Mouse (Mus musculus): Measurements from ENCODE around the gene Thtpa. TPM values are rescaled to one million over a fixed set of nuclear protein-coding genes. Genes with fewer than 3 reads are reported as not detected.

Thtpa gene
- total RNA-seq, 2 experiments from 2014 or later, result 18.1 to 22.8 TPM

- intact Hi-C loops (cut with DNase I), result loop anchor here (5.0 kb wide), 1 partner anchor 36 kb away; no protein-coding TSS in a partner anchor
- Histone ChIP-seq H3K4me3 (no peak overlapping the region), H3K27ac (peak overlapping the region; percentile 74)
- DNase-seq (ENCODE audit: extremely low spot score in 1 of 2, low spot score in 2 of 2), result no peak
- no peak; the same call in 1 of the 2 replicates for TF ChIP-seq CTCF (IDR thresholded peaks at IDR 0.05)
Observed at GRCm38 (mm10) chr14:55063117-55063516, 31.5 kb upstream of the Thtpa start.

- TF ChIP-seq CTCF (IDR thresholded peaks at IDR 0.05), result no peak
- no peak overlapping the region for H3K4me3 ChIP-seq
- H3K27ac ChIP-seq, result peak overlapping the region; percentile 59; the same call in 1 of the 2 replicates
- no peak for DNase-seq (ENCODE audit: extremely low spot score in 1 of 2, low spot score in 2 of 2)
- intact Hi-C loops (cut with DNase I), result loop anchor here (5.0 kb wide), 1 partner anchor 36 kb away; no protein-coding TSS in a partner anchor
Observed at GRCm38 (mm10) chr14:55063581-55064381, 30.8 kb upstream of the Thtpa start.

GRCm38 (mm10) chr14:55064481-55065370 lies 29.9 kb upstream of the Thtpa start:
- Histone ChIP-seq H3K27ac (peak overlapping the region; percentile 15; the same call in 1 of the 2 replicates), H3K4me3 (no peak overlapping the region)
- DNase-seq (ENCODE audit: extremely low spot score in 1 of 2, low spot score in 2 of 2), result peak in 1 of 2 experiments; percentile 31
- intact Hi-C loops (cut with DNase I), result loop anchor here (5.0 kb wide), 1 partner anchor 37 kb away; no protein-coding TSS in a partner anchor
- no peak for TF ChIP-seq CTCF (IDR thresholded peaks at IDR 0.05)

GRCm38 (mm10) chr14:55065391-55065790 lies 29.2 kb upstream of the Thtpa start:
- intact Hi-C loops (cut with DNase I), result no loop called here
- Histone ChIP-seq H3K27ac (peak overlapping the region; percentile 51; the same call in 1 of the 2 replicates), H3K4me3 (no peak overlapping the region)
- no peak for DNase-seq (ENCODE audit: extremely low spot score in 1 of 2, low spot score in 2 of 2)
- TF ChIP-seq CTCF (IDR thresholded peaks at IDR 0.05), result no peak

GRCm38 (mm10) chr14:55066042-55066441 lies 28.5 kb upstream of the Thtpa start:
- DNase-seq (ENCODE audit: extremely low spot score in 1 of 2, low spot score in 2 of 2), result peak; percentile 28 to 56
- H3K4me3 ChIP-seq, result no peak overlapping the region
- H3K27ac ChIP-seq, result 0 out of 2 replicates have a peak overlapping the region, but pooled peaks have one; percentile 55
- intact Hi-C loops (cut with DNase I), result no loop called here
- no peak for TF ChIP-seq CTCF (IDR thresholded peaks at IDR 0.05)

GRCm38 (mm10) chr14:55071756-55072155 lies 22.8 kb upstream of the Thtpa start:
- no peak for TF ChIP-seq CTCF (IDR thresholded peaks at IDR 0.05)
- H3K27ac ChIP-seq, result peak overlapping the region; percentile 71
- intact Hi-C loops (cut with DNase I), result no loop called here
- DNase-seq (ENCODE audit: extremely low spot score in 1 of 2, low spot score in 2 of 2), result peak in 1 of 2 experiments; percentile 50
- 0 out of 2 replicates have a peak overlapping the region, but pooled peaks have one; percentile 2 for H3K4me3 ChIP-seq

GRCm38 (mm10) chr14:55074416-55074815 lies 20.2 kb upstream of the Thtpa start:
- intact Hi-C loops (cut with DNase I), result no loop called here
- no peak for TF ChIP-seq CTCF (IDR thresholded peaks at IDR 0.05)
- no peak overlapping the region; the same call in 1 of the 2 replicates for H3K27ac ChIP-seq
- no peak overlapping the region for H3K4me3 ChIP-seq
- no peak for DNase-seq (ENCODE audit: extremely low spot score in 1 of 2, low spot score in 2 of 2)

- Histone ChIP-seq H3K27ac (peak overlapping the region; percentile 52), H3K4me3 (no peak overlapping the region)
- TF ChIP-seq CTCF (IDR thresholded peaks at IDR 0.05), result no peak
- intact Hi-C loops (cut with DNase I), result no loop called here
- DNase-seq (ENCODE audit: extremely low spot score in 1 of 2, low spot score in 2 of 2), result peak; percentile 60 to 74
Observed at GRCm38 (mm10) chr14:55076224-55076623, 18.4 kb upstream of the Thtpa start.

- no peak for DNase-seq (ENCODE audit: extremely low spot score in 1 of 2, low spot score in 2 of 2)
- peak overlapping the region; percentile 73; the same call in 1 of the 2 replicates for H3K27ac ChIP-seq
- no peak overlapping the region for H3K4me3 ChIP-seq
- TF ChIP-seq CTCF (IDR thresholded peaks at IDR 0.05), result no peak; the same call in 1 of the 2 replicates
- intact Hi-C loops (cut with DNase I), result no loop called here
Observed at GRCm38 (mm10) chr14:55076956-55077355, 17.6 kb upstream of the Thtpa start.

GRCm38 (mm10) chr14:55077481-55078365 lies 16.9 kb upstream of the Thtpa start:
- TF ChIP-seq CTCF (IDR thresholded peaks at IDR 0.05), result no peak
- peak in 1 of 2 experiments; percentile 47 for DNase-seq (ENCODE audit: extremely low spot score in 1 of 2, low spot score in 2 of 2)
- Histone ChIP-seq H3K27ac (peak overlapping the region; percentile 73), H3K4me3 (no peak overlapping the region)
- intact Hi-C loops (cut with DNase I), result loop anchor here (1.0 kb wide), 1 partner anchor 52 kb away; no protein-coding TSS in a partner anchor

All from left cerebral cortex, adult 2 months (tissue).